Mouse (Mus musculus) 3134 (cell line): ENCODE data around the gene Fam24a.

ENCODE experiments used
- DNase-seq: peaks from one replicate; pipeline ENCODE4 v3.0.0-alpha.2; 2011; ENCODE audit warnings: low spot score; ENCODE audit not compliant: insufficient read length; ENCODE audit errors: extremely low read depth

The Fam24a gene

DNA sequence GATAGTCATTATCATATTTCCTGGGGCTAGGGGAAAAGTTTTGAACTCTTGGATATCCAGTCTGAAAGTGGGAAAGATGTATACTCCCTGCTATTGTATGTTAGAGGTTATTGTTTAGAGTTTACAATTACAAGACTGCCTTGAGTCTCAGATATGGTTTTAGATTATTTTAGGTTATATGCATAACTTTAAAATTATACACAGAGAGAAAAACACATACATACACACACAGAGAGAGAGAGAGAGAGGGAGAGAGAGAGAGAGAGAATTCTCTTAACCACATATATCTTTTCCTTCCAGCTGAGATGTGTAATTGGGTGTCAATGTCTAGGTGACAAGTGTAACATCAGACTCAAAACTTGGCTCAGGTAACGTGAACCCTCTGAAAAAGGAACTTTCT is at the start of gene Fam24a:
Fam24a (plus strand) TSS at position 301 of the 400 bp plus-strand sequence.
- no peak for DNase-seq

DNA sequence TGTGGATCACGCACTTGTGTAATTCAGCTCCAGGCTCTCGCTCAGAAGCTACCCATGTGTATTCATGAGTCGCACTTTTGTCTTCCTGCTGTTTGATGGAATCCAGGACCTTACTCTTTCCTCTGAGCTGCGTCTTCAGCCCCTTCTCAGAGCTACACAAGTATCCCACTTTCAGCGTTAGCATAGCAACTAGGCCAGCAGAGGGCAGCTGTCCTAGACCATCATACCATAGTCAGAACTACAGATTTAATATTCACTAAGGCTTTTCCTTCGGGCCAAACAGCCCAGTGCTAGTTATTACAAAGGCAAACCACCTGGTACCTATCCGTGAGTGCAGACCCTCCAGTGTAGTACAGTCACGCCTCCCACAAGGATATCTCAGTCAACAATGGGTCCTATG is 36.5 kb upstream of the Fam24a start:
- no peak for DNase-seq

DNA sequence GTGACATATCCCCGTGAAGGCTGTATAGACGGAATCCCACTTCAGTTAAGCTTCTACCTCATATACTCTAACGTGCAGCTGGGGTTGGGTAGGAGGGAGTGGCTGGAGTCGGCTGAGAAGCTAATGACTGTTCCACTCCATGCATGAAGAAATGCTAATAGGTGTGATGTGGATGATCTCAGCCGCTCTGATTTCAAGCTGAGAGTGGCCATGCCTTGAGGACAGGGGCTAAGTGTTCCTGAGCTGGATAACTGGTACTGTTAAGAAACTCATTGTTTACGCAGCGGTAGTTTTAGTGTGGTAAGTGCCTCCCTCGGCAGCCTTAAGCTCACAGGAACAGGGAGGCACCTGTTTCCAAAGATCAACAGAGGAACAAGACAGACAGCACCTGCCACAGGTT is 30.3 kb upstream of the Fam24a start:
- no peak for DNase-seq

DNA sequence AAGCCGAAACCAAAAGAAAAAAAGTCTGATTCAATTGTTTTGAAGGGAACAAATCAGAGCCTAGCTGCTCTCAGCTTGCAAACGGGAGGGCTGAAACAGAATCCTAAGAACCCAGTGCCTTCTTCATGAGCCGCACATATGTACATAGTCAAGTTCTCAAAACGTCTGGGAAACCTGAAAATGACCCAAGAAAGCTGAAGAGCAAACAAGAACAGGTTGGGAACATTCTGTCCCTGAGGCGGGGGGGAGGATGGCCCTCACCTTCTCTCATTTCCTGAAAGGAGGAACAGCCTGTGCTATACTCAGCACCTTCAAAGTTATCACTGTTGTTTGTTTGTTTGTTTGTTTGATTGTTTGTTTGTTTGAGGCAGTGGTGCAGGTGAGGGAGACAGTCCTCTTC is 26.9 kb upstream of the Fam24a start:
- no peak for DNase-seq

DNA sequence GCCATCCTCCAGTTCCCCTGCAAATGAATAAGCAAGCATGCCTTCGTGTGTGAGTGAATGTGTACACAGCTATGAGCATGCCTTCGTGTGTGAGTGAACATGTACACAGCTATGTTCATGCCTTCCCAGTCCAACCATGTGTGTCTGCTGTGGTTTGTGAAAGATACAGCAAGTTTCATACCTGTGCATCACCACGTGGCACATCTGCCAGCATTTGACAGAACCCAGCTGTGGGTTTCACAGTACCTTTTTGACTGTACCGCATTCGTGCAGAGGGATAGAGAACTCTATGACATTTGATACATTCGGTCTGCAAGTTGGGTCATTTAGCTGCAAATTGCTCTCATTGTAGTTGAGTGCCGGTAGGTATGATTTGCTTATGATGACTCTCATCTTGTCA is 19.2 kb upstream of the Fam24a start:
- no peak for DNase-seq

DNA sequence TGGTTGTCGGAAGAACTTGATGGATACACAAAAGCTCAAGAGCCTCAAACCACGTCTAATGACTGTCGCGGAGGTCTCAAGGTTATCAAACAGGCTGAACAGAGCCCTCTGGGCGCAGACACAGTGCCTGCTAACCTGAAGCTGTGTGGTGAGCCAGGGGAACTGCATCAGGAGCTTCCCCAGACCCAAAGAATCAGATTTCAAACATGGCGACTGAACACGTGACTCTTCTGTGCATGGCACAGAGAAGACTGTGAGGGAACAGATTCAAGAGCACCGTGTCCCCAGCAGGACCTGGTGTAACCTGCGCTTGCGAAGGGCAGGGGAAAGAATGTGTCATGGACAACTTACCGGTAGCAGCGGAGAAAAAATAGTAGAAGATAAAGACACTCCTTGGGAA is 16.1 kb upstream of the Fam24a start:
- DNase-seq, result no peak

DNA sequence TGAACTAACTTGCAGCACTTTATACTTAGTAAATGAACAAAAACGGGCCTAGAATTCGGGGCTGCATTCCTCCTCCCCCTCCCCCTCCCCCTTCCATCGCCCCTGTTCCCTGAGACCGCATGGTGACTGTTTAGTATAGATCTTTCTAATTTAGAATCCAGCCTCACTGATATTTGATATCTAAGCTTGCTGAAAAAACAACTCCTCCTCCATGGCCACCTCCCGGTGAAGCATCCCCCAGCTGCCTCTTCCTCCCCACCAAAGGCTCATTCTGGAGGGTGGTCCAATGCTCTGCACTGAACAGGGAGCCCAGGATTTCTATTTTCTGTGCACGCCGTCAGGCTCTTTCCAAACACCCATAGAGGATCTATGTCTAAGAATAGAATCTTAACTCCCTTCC is 15.3 kb upstream of the Fam24a start:
- no peak for DNase-seq

DNA sequence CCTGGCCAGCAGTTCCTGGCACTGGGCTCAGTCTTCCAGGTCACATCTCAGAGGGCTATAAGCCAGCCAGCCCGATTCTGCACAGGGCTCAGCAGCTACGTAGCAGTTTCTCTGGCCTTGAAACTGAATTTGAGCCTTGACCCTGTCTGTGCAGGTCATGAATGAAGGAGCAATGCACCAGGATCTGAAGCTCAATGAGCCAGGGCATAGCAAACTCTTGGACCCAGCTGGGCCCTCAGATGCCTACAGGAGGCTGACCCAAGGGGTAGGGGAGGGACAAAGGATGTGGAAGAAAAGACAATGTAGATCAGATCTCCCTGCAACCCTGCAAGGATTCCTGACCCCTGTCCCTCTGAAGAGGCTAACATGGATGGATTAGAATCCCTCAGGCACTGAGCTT is 11.5 kb upstream of the Fam24a start, which contains the start of gene Cuzd1:
Cuzd1 (minus strand) TSS at position 101 of the 400 bp plus-strand sequence.
- no peak for DNase-seq

DNA sequence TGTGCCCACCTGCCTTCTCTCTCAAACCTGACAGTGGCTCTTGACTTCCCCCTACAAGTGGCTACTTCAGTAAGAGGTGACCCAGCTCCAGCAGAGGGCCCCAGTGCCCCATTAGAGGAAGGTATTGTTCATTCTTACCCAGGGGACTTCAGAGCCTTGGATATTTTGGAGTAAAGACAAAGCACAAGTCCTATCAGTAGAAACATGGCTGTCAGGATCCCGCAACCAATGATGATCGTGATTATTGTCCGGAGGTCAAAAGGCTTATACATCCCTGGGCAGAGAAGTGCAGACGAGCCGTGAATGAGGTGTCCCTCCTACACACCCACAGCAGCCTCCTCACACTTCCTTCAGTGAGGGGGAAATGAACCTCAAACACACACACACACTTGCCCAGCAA is 6.6 kb upstream of the Fam24a start:
- no peak for DNase-seq

DNA sequence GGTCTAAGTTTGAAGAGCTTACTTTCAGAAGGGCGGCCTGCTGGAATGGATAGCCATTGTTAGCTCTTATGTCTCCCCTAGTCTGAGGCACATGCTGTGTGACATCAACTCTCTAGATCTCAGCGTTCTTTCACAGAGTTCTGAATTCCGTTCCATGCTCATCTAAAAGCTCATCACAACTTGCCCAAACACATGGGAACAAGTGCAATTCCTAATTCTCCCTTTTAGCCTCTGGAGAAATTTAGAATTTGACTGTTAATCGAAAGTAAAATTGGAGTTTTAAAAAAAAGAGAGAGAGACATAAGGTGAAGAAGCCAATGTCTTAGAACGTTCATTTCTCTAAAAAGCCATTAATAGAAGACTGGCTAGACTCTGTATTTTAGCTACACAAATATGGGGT is 4.2 kb upstream of the Fam24a start, which contains the start of gene Fam24b:
Fam24b (minus strand) TSS at position 101 of the 400 bp plus-strand sequence.
- no peak for DNase-seq

DNA sequence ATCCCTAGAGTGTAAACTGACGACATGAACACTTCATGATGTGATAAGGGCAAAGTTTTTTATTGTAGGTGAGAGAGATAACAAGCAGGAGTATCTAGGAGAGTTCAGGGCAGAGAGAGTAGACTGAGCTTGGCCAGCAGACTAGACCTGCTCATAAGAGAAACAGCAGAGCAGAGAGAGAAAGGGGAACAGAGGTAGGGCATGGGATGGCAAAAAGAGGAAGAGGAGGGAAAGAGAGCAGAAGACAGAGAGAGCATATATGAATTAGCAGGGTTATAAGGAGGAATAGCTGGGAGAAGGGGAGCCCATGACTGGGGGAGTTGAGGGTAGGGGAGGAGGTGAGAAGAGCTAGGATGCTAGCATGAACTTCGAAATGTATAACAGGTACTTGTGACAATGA is 2.0 kb upstream of the Fam24a start:
- DNase-seq, result no peak

DNA sequence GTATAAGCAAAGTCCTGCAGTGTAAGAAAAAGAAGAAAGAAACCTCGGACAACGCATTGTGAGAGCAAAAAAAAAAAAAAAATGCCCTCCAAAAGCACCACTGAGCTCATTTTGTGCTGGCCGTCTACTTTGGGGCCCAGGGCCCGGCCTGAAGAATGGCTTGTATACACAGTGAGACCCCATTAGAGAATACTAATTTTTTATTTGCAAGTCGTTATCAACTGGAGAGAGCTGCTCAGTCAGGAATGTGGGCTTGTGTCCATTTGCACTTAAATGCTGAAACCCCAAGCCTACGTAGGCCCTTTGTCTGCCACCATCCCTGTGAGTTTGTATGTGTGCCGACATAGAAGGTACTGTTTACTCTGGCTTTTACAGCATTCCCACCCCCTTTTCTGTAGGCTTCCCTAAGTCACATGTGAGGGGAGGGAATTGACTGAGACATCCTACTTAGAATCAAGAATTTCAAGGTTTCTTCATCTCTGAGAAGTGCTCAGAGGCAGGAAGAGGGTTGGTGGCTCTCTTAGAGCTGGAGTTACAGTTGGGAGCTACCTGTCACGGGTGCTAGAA is 3.9 kb downstream of the Fam24a start:
- DNase-seq, result no peak

DNA sequence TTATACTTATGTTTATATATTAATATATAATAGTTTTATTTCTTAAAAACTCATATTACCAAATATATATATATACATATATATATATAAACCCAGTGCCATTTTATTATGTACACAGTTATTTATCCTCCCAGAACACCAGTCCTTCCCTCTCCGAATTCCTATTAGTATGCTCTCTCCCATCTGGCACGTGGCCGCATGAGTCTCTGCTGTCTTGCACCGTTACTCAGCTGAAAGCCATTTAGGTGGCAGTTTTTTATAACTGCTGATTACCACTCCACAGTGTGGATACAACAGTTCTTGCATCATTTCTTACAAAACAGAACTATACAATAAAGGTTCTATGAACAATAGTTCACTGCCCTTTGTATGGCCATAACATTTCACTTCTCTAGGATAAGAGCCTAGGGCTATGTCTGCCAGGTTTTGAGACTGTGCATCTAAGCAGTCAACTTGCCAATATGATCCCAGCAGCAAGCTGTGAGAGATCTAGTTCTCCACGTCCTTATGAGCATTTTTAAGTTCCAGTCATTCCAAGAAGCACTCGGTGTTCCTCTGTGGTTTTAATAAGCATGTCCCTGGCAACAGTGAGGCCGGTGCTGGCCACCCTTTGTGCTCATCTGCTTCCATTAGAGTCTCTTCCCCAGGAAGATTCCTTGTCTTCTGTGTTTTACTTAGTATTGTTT is 12.3 kb downstream of the Fam24a start:
- DNase-seq, result no peak

DNA sequence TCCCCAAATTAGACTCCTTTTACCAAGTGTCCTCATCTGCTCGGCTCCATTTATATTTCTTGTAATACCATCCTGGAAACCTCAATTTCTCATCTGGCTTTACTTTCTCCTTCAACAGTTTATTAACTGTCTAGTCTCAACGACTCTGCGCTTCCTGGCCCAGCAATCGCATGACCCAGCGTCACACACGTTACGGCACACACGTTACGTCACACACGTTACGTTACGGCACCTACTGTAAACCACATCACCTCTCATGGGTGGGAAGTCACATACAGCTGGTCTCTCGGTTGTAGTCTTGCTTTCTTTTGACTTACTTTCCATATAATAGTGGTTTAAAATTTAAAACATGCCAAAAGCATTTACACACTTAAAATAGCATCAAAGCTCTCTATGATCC is 22.4 kb downstream of the Fam24a start:
- DNase-seq, result no peak

DNA sequence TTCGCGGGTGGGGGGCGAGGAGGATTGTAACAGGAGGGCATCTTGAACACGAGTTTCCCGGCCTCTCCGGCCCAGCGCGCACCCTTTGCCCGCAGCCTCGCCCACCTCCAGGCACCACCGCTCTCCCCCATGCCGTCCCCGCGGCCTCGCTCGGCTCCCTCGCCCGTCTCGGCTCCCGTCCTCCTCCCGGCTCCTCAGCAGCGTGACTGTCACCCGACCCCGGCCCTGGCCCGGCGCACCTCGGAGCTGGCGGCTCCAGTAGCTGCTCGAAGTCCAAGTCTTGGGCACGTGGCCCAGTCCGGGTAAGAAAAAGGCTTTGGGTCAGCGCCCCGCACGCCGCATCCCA is 28.6 kb downstream of the Fam24a start:
- DNase-seq, result no peak

DNA sequence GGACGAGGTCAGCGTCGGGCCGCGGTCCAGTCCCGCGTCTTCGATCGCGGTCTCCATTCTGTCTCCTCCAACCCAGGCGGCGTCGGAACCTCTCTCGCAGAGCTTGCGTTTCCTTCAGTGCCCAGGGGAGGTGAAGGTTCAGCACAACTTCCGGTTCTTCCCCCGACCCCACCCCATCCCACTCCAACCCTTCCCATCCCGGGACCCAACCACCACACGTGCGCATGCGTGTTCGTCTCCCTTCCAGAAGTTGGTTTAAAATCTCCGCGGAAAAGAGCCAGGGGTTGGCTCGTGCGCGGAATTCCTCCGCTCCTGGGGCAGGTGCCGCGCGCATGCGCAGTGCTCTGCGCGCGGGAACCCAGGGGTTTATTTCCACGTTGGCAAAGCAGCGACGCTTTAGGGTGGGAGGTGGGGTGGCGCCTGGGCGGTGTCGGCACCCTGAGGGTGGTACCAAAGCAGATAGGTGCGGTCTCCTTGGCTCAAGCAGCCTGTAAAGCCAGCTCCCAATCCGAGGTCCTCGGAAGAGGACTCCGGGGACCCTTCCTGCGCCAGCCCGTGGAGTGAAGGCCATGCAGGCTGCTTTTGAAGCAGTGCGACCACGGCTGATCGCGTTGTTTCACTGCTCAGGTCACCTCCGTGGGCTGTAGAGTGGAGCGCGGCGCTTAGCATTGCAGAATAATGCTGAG is 29.1 kb downstream of the Fam24a start, which contains the start of gene 2310057M21Rik:
2310057M21Rik (minus strand) TSS at position 145 of the 686 bp plus-strand sequence.
- DNase-seq, result peak; percentile 93

DNA sequence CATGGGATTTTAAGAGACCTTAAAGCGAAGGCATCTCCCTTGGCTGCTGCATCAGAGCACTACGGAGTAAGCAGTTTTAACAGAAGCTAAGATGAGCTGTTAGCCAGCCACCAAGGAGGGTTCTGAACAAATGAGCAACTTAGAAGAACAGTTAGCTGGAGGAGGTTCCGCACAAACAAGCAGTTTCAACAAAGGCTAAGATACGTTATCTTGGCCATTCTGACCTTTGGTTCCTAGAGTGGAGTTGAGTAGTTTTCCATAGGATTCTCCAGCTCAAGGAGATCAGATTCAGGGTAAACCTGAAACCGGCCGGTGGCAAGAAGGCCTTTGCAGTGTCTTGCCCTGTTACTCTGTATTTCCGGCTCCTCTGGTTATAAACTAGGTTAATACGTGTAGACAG is 30.5 kb downstream of the Fam24a start:
- DNase-seq, result no peak

DNA sequence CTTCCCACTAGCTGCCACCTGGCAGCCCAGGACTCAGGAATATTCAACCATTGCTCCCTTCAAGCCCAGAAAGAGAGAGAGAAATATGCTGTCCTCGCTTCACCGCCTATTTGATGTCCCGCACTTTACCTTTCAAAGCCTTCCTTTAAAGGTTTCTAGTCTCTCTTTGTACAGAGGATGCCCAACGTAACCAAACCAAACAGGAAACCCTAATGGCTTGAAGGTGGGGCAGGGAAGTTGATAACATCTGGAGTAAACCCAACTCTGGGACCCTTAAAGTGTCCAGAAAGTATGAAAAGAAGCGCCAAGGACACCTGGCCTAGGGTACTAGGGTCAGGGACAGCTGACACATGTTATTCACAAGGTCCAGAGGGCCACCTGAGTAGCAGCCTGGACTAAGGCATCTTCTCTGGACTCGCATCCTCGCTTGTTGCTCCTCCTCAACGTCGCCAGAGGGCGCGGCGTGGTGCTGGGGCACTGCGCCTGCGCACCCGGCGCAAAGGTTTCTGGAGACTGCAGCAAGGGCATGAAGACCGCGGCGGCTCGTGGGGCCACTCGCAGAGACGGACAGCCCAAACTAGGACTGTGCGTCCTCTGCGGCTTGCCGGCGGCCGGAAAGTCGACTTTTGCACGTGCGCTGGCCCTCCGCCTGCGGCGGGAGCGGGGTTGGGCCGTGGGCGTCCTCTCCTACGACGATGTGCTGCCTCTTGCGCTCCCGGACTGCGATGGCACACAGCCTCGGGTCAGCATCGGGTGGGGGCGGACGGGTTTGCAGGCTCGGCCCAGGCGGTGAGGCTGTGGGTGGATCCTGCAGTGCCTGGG is 37.2 kb downstream of the Fam24a start, which contains the start of gene Pstk:
Pstk (plus strand) TSS at position 494 of the 822 bp plus-strand sequence.
- peak; percentile 95 for DNase-seq

DNA sequence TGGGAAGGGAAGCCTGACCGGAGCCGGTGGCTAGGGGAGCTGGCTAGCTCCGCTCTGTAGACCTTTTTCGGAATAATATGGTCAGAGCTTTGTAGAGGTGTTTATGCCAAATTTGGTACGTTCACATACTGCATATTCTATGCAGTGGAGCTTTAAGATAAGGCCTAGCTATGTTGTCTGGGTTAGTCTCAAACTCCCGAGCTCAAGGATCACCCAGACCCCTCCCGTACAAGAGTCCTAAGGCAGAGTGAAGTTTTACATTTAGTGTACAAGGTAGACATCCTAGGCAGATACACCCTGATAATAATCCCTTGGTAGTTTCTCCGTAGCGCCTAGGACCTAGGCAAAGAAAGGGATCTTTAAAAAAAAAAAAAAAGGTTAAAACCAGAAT is 37.8 kb downstream of the Fam24a start:
- no peak for DNase-seq

DNA sequence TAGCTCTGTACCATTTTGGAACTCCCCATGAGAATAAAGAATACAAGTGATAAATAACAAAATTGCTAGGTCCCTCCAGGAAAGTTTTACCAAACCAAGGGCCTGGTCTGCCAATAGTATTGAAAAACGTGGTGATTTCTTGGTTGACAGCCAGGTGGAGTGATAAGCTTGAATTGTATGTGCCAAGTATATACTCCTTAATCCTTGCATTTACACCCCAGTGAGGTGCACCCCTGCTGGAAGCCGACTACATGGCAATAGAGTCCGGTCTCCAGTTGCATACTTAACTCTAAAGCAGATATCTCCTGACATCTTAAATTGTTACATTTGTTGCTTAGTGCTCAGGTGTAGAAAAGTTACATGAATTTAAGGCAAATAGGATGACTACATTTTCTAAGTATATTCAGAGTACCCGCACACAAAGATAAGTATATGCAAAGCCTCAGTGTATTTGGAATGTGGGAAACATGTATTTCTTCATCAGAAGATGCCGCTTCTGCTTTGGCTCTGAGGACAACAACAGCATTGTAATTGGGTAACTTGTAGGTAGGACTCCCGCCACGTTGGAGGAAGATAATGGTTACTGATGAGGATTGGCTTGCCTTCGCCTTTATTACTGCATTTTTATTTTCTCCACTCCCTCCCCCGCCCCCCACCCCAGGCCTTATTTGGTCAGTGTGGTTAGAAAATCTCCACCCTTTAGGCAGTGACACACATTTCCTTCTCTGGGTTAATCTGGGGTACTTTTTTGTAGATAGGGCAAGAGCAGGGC is 38.4 kb downstream of the Fam24a start:
- no peak for DNase-seq
